ENCODE assay signal across 29 mouse cellular contexts in the genomic region with DNA sequence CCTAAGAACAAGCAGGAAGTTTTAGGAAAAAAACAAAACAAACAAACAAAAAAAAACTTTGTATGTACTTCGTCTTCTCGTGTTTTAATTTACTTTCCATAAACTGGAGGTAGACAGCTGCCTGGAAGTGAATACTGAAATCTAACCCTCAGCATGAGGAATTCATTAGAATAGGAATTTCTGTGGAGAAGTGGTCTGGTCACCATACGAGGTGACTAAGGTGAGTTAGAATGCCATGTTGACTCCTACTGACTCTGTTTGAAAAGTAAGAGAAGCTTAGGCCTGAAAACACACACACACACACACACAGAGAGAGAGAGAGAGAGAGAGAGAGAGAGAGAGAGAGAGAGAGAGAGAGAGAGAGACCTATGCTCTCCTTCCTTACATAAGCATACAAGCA.
DNase-seq lines count a peak whose midpoint lies in the region; ATAC-seq and TF ChIP-seq lines count a peak whose summit lies in the region.
"Had no signal": no experiment of that assay in that cellular context is flagged by ENCODE, and none has a peak within 500 bp of the region (broad histone marks: within the 10 kb centered on the region; RNA-seq: fewer than 3 reads in every experiment).

No protein-coding gene starts in this region.

- TF ChIP-seq EP300 in lung, postnatal 0 days (IDR thresholded peaks at IDR 0.05): no peak

- no peak for TF ChIP-seq CTCF in lung, postnatal 0 days (IDR thresholded peaks at IDR 0.05)

- no peak overlapping the region for H3K4me2 ChIP-seq in limb, embryonic 11.5 days (ENCODE audit: low read depth, severe bottlenecking)
- H3K4me2 ChIP-seq in lung, postnatal 0 days (replicated peaks; ENCODE audit: low read depth, low read length): no peak overlapping the region
- H3K4me2 ChIP-seq: embryonic facial prominence, embryonic 13.5 days; forebrain, embryonic 13.5 days; heart, embryonic 13.5 days; hindbrain, embryonic 14.5 days had no signal

- H3K4me1 ChIP-seq in limb, embryonic 11.5 days (ENCODE audit: control insufficient read depth, insufficient read depth, low read length): no peaks in the 10 kb centered on the region
- H3K4me1 ChIP-seq in lung, postnatal 0 days (ENCODE audit: insufficient read depth, low read depth, low read length): no peaks in the 10 kb centered on the region
- H3K4me1 ChIP-seq: embryonic facial prominence, embryonic 13.5 days; forebrain, embryonic 10.5 days; forebrain, embryonic 13.5 days; heart, embryonic 10.5 days; heart, embryonic 13.5 days had no signal

- intact Hi-C loops in left cerebral cortex, postnatal 4 days (cut with DNase I): no loop called here
- intact Hi-C loops in gastrocnemius, postnatal 36 days (cut with DNase I): no loop called here

- H3K9ac ChIP-seq in limb, embryonic 11.5 days (ENCODE audit: low read length): no peak overlapping the region
- no peak overlapping the region for H3K9ac ChIP-seq in lung, postnatal 0 days (replicated peaks; ENCODE audit: low read depth)
- H3K9ac ChIP-seq: embryonic facial prominence, embryonic 13.5 days; forebrain, embryonic 13.5 days; heart, embryonic 13.5 days; hindbrain, embryonic 14.5 days had no signal

- WGBS in limb, embryonic 11.5 days: 15% methylated on average over 3 of the region's 3 CpGs
- 60% methylated on average over 3 of the region's 3 CpGs for WGBS in lung, postnatal 0 days

- no peaks in the 10 kb centered on the region for H3K36me3 ChIP-seq in limb, embryonic 11.5 days (ENCODE audit: control insufficient read depth, insufficient read depth, low read length)
- no peaks in the 10 kb centered on the region for H3K36me3 ChIP-seq in lung, postnatal 0 days (ENCODE audit: insufficient read depth, low read length)
- H3K36me3 ChIP-seq: embryonic facial prominence, embryonic 13.5 days; forebrain, embryonic 10.5 days; heart, embryonic 10.5 days; heart, embryonic 13.5 days had no signal

- DNase-seq in embryo, embryonic 10 days (ENCODE audit: low spot score): peak; percentile 9
- DNase-seq in embryo, embryonic 9.5 days (ENCODE audit: extremely low spot score): no peak
- DNase-seq in fibroblast of lung, adult 2 months (ENCODE audit: low read depth): peak; percentile 10
- DNase-seq in limb, embryonic 11.5 days (ENCODE audit: low spot score): no peak
- no peak for DNase-seq in lung, postnatal 0 days (ENCODE audit: low spot score)
- no peak for DNase-seq in right cerebral cortex, adult 2 months (ENCODE audit: low spot score in 2 of 2)
- no peak for DNase-seq in left cerebral cortex, postnatal 4 days
- DNase-seq in gastrocnemius, postnatal 36 days: no peak
- DNase-seq: adrenal gland, adult 8-10 months; adrenal gland, postnatal 25 days; cerebellum, adult 11-12 months; cerebellum, adult 8-10 months; cerebellum, postnatal 10 days; cerebellum, postnatal 36 days; gastrocnemius, postnatal 25 days; heart, adult 2 months; heart, postnatal 14 days; heart, postnatal 4 days had no signal

- peak; percentile 87; the same call in 1 of the 2 replicates for ATAC-seq in limb, embryonic 11.5 days (ENCODE audit: insufficient number of reproducible peaks, low FRiP score, low TSS enrichment, low read depth)
- no peak for ATAC-seq in lung, postnatal 0 days
- ATAC-seq: activated CD4-positive, CD25-positive, alpha-beta regulatory T cell, adult 4 months; forebrain, embryonic 13.5 days; forebrain, embryonic 16.5 days; hindbrain, postnatal 0 days; inflammation-experienced regulatory T-cells, adult 6 months had no signal

- no peak overlapping the region for H3K27ac ChIP-seq in limb, embryonic 11.5 days (replicated peaks; ENCODE audit: low read depth, low read length)
- H3K27ac ChIP-seq in lung, postnatal 0 days (ENCODE audit: low read length): no peak overlapping the region
- H3K27ac ChIP-seq: embryonic facial prominence, embryonic 13.5 days; forebrain, embryonic 10.5 days; forebrain, embryonic 13.5 days; heart, adult 2 months; heart, embryonic 10.5 days; heart, embryonic 13.5 days; hindbrain, embryonic 14.5 days; hindbrain, postnatal 0 days had no signal

- no peak overlapping the region for H3K4me3 ChIP-seq in limb, embryonic 11.5 days (ENCODE audit: low read depth, low read length)
- H3K4me3 ChIP-seq in lung, postnatal 0 days (ENCODE audit: low read depth, low read length): no peak overlapping the region
- H3K4me3 ChIP-seq: embryonic facial prominence, embryonic 13.5 days; erythroblast, embryonic 14.5 days; forebrain, embryonic 10.5 days; forebrain, embryonic 13.5 days; heart, adult 2 months; heart, embryonic 10.5 days; heart, embryonic 13.5 days had no signal

- H3K9me3 ChIP-seq in limb, embryonic 11.5 days (ENCODE audit: control insufficient read depth, low read length): no peaks in the 10 kb centered on the region
- H3K9me3 ChIP-seq in lung, postnatal 0 days (ENCODE audit: low read length): no peaks in the 10 kb centered on the region
- H3K9me3 ChIP-seq: embryonic facial prominence, embryonic 13.5 days; forebrain, embryonic 10.5 days; forebrain, embryonic 13.5 days; heart, embryonic 10.5 days; heart, embryonic 13.5 days had no signal

- no peaks in the 10 kb centered on the region for H3K27me3 ChIP-seq in limb, embryonic 11.5 days (ENCODE audit: control insufficient read depth, insufficient read depth, low read length)
- H3K27me3 ChIP-seq in lung, postnatal 0 days (replicated peaks; ENCODE audit: insufficient read depth, low read length): no peaks in the 10 kb centered on the region
- H3K27me3 ChIP-seq: embryonic facial prominence, embryonic 13.5 days; forebrain, embryonic 13.5 days; heart, embryonic 13.5 days had no signal

Comparison
In these comparisons a context has a peak if more than half of its experiments do, and no peak if none do; other contexts are left out.
1. DNase-seq: peak in embryo, embryonic 10 days (single experiment) and fibroblast of lung, adult 2 months (single experiment); none in embryo, embryonic 9.5 days (single experiment), limb, embryonic 11.5 days (single experiment), lung, postnatal 0 days (single experiment), right cerebral cortex, adult 2 months (0 of 2), left cerebral cortex, postnatal 4 days (single experiment) and gastrocnemius, postnatal 36 days (0 of 2).